Mouse (Mus musculus) myocyte (in vitro differentiated cells): ENCODE results near the gene Ccnt2. TPM values are rescaled to one million over a fixed set of nuclear protein-coding genes. Genes with fewer than 3 reads are reported as not detected.
A peak's percentile ranks its signal among the peaks of the same experiment; 100 is the strongest.

ENCODE experiments used
- H3K27me3 ChIP-seq: one replicate; pipeline ENCODE4 v1.6.1; 2011; ENCODE audit not compliant: control insufficient read depth, insufficient read depth, insufficient read length
- H3K36me3 ChIP-seq: one replicate; pipeline ENCODE4 v1.6.1; 2011; ENCODE audit not compliant: control insufficient read depth, insufficient read depth
- H3K4me2 ChIP-seq: one replicate; pipeline ENCODE4 v1.6.1; 2011; ENCODE audit warnings: low read depth, control low read depth
- H3K4me3 ChIP-seq: one replicate; pipeline ENCODE4 v1.5.1; 2011; ENCODE audit warnings: mild to moderate bottlenecking, control low read depth, moderate library complexity
- H3K79me2 ChIP-seq: one replicate; pipeline ENCODE4 v1.6.1; 2011; ENCODE audit not compliant: control insufficient read depth, insufficient read depth
- H3ac ChIP-seq: one replicate; pipeline ENCODE4 v1.6.1; 2011; ENCODE audit not compliant: control insufficient read depth, insufficient read length
- CEBPB ChIP-seq: IDR thresholded peaks from 2 replicates; pipeline ENCODE4 v1.6.1; 2011; ENCODE audit warnings: mild to moderate bottlenecking, moderate library complexity; ENCODE audit not compliant: poor library complexity, insufficient read depth, severe bottlenecking
- E2F4 ChIP-seq: IDR thresholded peaks from one replicate; pipeline ENCODE4 v1.6.1; 2011; ENCODE audit warnings: mild to moderate bottlenecking, control low read depth, moderate library complexity; ENCODE audit not compliant: insufficient read depth
- MAX ChIP-seq: IDR thresholded peaks from one replicate; pipeline ENCODE4 v1.6.1; 2011; ENCODE audit warnings: low read depth, mild to moderate bottlenecking, control low read depth
- MYOD1 ChIP-seq, 3 experiments: IDR thresholded peaks; one replicate each; pipeline ENCODE4 v1.6.1; 2011; ENCODE audit warnings: control low read depth in 2 of 3, low read depth in 2 of 3, mild to moderate bottlenecking in 2 of 3, moderate library complexity in 1 of 3; ENCODE audit not compliant: insufficient read length in 2 of 3, control insufficient read depth in 1 of 3
- MYOG ChIP-seq, 3 experiments: IDR thresholded peaks; one replicate each; pipeline ENCODE4 v1.6.1; 2011; ENCODE audit warnings: control low read depth in 2 of 3, low read depth in 2 of 3, mild to moderate bottlenecking in 2 of 3; ENCODE audit not compliant: insufficient read length in 2 of 3, control insufficient read depth in 1 of 3, insufficient read depth in 1 of 3
- POLR2A ChIP-seq: IDR thresholded peaks from one replicate; pipeline ENCODE4 v1.6.1; 2011; ENCODE audit warnings: low read depth, mild to moderate bottlenecking, control low read depth, moderate library complexity; ENCODE audit not compliant: insufficient read length
- POLR2AphosphoS2 ChIP-seq: IDR thresholded peaks from one replicate; pipeline ENCODE4 v1.6.1; 2011; ENCODE audit warnings: low read depth, control low read depth; ENCODE audit not compliant: insufficient read length
- REST ChIP-seq: IDR thresholded peaks from one replicate; pipeline ENCODE4 v1.6.1; 2011; ENCODE audit warnings: mild to moderate bottlenecking, control low read depth, moderate library complexity; ENCODE audit not compliant: insufficient read depth, insufficient read length
- SRF ChIP-seq: IDR thresholded peaks from one replicate; pipeline ENCODE4 v1.6.1; 2011; ENCODE audit warnings: low read depth; ENCODE audit not compliant: control insufficient read depth, insufficient read length
- TCF12 ChIP-seq: IDR thresholded peaks from one replicate; pipeline ENCODE4 v1.6.1; 2011; ENCODE audit warnings: mild to moderate bottlenecking, control low read depth; ENCODE audit not compliant: poor library complexity, insufficient read depth, severe bottlenecking
- TCF3 ChIP-seq: IDR thresholded peaks from one replicate; pipeline ENCODE4 v1.6.1; 2011; ENCODE audit warnings: low read depth, control low read depth; ENCODE audit not compliant: insufficient read length
- USF1 ChIP-seq: IDR thresholded peaks from one replicate; pipeline ENCODE4 v1.6.1; 2011; ENCODE audit warnings: low read depth, mild to moderate bottlenecking, control low read depth, moderate library complexity
- polyA plus RNA-seq: library from polyadenylated mRNA; unstranded; fragments of >200 nt; fragmentation: generic; extraction: Trizol; gene quantifications from one replicate; pipeline ENCODE4 v1.2.1, GENCODE M21; 2012; ENCODE audit warnings: missing spikeins

Gene Ccnt2
- polyA plus RNA-seq, 1 experiment: 9.0 TPM

GRCm38 (mm10) chr1:127830215-127830921 is 56.4 kb downstream of the Ccnt2 start:
- Histone ChIP-seq H3K79me2 (no peaks in the 10 kb centered on the region), H3K27me3 (no peaks in the 10 kb centered on the region), H3K36me3 (no peaks in the 10 kb centered on the region), H3K4me2 (no peak overlapping the region), H3K4me3 (no peak overlapping the region), H3ac (no peak overlapping the region)
- TF ChIP-seq TCF12 (peak; percentile 43), MYOG (IDR thresholded peaks at IDR 0.05; ENCODE audit: control insufficient read depth in 1 of 3, insufficient read depth in 1 of 3, insufficient read length in 2 of 3, low read depth in 2 of 3) (peak in 2 of 3 experiments; percentile 3 to 80), REST (no peak), MYOD1 (IDR thresholded peaks at IDR 0.05; ENCODE audit: control insufficient read depth in 1 of 3, insufficient read length in 2 of 3, low read depth in 2 of 3) (peak in 2 of 3 experiments; percentile 39 to 68)

DNA sequence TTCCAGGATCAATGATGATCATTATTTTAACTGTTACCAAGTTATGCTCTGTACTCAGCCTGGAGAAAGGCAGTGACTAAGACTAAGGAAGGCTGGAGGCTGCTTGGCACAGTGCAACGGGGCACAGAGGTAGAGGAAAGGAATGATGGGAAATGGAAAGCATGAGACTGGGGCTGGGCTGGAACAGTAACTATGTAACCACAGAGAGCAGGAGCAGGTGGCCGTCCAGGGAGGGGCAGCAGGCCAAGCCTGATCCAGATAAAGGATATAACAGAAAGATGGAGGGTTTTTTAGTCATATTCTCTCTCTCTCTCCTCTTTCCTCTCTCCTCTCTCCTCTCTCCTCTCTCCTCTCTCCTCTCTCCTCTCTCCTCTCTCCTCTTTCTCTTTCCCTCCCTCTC is 59.8 kb downstream of the Ccnt2 start:
- no peak overlapping the region for H3K4me3 ChIP-seq

GRCm38 (mm10) chr1:127834202-127834601 is 60.2 kb downstream of the Ccnt2 start:
- no peak overlapping the region for H3K4me2 ChIP-seq
- H3K79me2 ChIP-seq: no peaks in the 10 kb centered on the region
- H3K36me3 ChIP-seq: no peaks in the 10 kb centered on the region
- no peak overlapping the region for H3ac ChIP-seq
- no peak overlapping the region for H3K4me3 ChIP-seq
- TF ChIP-seq CEBPB (no peak), MYOG (IDR thresholded peaks at IDR 0.05; ENCODE audit: control insufficient read depth in 1 of 3, insufficient read depth in 1 of 3, insufficient read length in 2 of 3, low read depth in 2 of 3) (no peak), SRF (no peak), POLR2AphosphoS2 (no peak), TCF12 (no peak), USF1 (no peak), MAX (no peak), REST (no peak), POLR2A (no peak), E2F4 (no peak), TCF3 (no peak), MYOD1 (IDR thresholded peaks at IDR 0.05; ENCODE audit: control insufficient read depth in 1 of 3, insufficient read length in 2 of 3, low read depth in 2 of 3) (no peak)
- H3K27me3 ChIP-seq: no peaks in the 10 kb centered on the region

More for the DNA sequence above, 59.8 kb downstream of the Ccnt2 start:
- no peak overlapping the region for H3ac ChIP-seq
- peak; percentile 20 to 80 (median 68) for TF ChIP-seq MYOD1 (IDR thresholded peaks at IDR 0.05; ENCODE audit: control insufficient read depth in 1 of 3, insufficient read length in 2 of 3, low read depth in 2 of 3)
- TF ChIP-seq POLR2A: no peak
- no peak for TF ChIP-seq TCF12
- peak in 2 of 3 experiments; percentile 26 to 80 for TF ChIP-seq MYOG (IDR thresholded peaks at IDR 0.05; ENCODE audit: control insufficient read depth in 1 of 3, insufficient read depth in 1 of 3, insufficient read length in 2 of 3, low read depth in 2 of 3)
- H3K79me2 ChIP-seq: no peaks in the 10 kb centered on the region
- no peaks in the 10 kb centered on the region for H3K27me3 ChIP-seq
- peak overlapping the region; percentile 4 for H3K4me2 ChIP-seq
- H3K36me3 ChIP-seq: no peaks in the 10 kb centered on the region

DNA sequence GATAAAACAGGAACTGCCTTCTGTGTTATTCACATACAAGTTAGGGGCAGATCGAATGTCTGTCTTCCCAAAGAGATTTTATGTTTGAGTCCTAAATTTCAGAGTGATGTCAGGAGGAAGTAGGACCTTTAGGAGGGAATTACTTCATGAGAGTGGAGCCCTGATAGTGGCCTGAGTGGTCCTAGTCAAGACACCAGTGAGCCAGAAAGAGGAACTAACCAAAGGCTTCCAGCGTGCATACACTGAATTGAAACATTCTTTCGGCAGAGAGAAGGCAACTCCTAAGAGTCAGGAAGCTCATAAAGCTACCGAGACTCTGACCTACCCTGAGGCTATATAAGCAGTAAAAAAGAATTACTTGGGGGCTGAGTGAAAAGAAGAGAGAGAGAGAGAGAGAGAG is 62.7 kb downstream of the Ccnt2 start:
- no peaks in the 10 kb centered on the region for H3K27me3 ChIP-seq
- TF ChIP-seq POLR2A: no peak
- TF ChIP-seq TCF3: no peak
- TF ChIP-seq MAX: no peak
- no peak for TF ChIP-seq SRF
- TF ChIP-seq E2F4: no peak
- TF ChIP-seq REST: no peak
- no peak for TF ChIP-seq CEBPB
- no peak for TF ChIP-seq TCF12
- no peak overlapping the region for H3K4me2 ChIP-seq
- H3ac ChIP-seq: no peak overlapping the region
- H3K4me3 ChIP-seq: no peak overlapping the region
- no peaks in the 10 kb centered on the region for H3K79me2 ChIP-seq
- H3K36me3 ChIP-seq: no peaks in the 10 kb centered on the region

- Histone ChIP-seq H3K36me3 (no peaks in the 10 kb centered on the region), H3K4me3 (no peak overlapping the region), H3K4me2 (no peak overlapping the region), H3K27me3 (no peaks in the 10 kb centered on the region), H3K79me2 (no peaks in the 10 kb centered on the region), H3ac (no peak overlapping the region)
- TF ChIP-seq REST: no peak
- TF ChIP-seq MAX: no peak
- TF ChIP-seq E2F4: no peak
Observed at GRCm38 (mm10) chr1:127838602-127839001, 64.6 kb downstream of the Ccnt2 start.
